Mouse (Mus musculus): ENCODE results near the gene Serpina3b.
"Not testable (repeated sequence)": the region's sequence is repeated elsewhere in the genome, so short reads cannot be mapped to it uniquely, and the experiment has no call there.

Gene Serpina3b

DNA sequence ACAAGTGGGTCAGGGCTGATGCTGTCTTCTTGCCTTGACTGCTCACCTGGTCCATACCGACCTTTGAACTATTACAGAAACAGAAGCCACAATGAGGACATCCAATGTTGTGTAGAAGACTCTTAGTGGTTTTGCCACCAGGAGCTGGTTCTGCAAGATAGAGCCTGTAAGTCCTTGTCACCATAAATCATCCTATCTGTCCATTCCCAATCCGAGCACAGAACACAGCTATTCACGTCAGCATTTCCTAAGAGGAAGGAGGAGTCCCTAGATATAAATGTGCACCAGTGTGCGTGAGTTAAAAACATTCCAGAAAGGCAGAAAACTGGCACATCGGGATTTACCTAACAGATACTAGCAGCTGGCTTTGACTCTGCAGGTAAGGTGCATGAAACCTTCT lies at the start of gene Serpina3b:
Gene Serpina3b, plus strand, starts transcription at position 301 of the 400 bp plus-strand sequence.
- DNase-seq: no peak

DNA sequence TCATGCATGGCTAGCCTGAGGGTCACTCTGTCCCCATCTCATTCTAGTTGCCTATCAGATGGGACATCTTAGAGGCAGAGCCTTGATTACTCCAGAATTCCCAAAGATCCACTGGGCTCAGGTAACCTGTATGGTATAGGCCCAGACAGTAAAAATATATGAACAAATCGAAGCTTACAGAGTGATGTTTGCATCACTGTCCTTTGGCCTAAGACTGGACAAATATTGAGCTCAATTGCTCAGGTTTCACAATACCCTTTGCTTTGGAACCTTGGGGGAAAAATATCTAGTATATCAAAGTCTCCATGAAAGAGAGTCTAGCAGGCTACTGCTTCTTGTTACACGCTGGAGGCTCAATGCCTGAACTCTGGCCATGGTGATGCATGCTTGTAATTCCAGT lies 37.7 kb upstream of the Serpina3b start:
- DNase-seq: no peak

DNA sequence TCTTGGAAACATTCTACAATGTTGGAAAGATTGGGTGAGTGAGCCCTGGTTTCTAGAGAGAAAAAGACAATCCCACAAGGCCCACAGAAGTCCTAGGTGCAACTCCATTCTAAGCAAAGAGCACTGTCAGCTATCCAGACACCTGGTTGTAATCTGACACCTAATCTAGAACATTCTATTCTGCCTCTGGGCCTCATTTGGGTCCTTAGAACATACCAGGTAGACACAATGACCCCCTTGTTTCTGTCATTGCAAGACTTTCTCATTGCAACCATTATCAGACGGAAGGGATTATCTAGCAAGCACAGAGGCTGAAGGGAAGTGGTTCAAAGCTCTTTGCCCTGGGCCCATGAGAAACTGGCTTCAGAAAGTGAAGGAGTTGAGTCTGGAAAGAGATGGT lies 36.5 kb upstream of the Serpina3b start:
- no peak for DNase-seq

DNA sequence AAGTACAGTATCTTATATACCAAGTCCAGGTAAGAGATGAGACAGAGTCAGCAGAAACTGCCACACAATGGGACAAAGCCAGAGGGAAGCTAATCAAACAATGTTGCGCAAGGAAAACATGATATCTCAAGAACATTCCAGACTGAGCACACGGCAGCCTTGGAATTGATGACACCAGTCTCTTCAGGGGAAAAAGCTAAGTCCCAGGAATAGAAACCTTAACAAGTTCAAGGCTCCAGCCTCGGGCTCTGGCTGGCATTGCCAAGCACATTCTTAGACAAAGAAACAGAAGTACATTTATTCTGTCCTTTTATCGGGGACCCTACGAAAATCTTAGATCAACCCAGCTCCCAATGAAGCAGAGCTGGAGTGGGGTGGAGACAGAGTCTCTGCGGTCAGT lies 27.0 kb upstream of the Serpina3b start, which contains the start of gene Serpina5:
Gene Serpina5, plus strand, starts transcription at position 346 of the 400 bp plus-strand sequence.
- no peak for DNase-seq

DNA sequence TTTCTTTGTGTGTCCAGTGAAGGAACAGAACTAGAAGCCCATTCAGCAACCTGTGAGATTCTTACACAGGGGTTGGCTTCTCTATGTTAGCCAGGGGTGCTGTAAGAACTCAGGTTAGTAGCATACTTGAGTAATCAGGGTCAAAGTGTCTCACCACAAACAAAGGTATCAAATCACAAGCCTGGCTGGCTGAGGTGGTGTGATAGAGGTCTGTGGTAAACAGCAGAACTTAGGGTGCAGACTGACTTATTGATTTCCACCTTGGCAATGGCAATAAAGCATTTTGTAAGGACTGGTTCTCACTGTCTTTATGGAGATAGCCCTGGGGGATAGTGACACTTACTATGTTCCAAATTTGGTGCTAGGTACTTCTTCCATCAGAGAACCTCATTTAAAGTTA lies 21.9 kb upstream of the Serpina3b start:
- no peak for DNase-seq

DNA sequence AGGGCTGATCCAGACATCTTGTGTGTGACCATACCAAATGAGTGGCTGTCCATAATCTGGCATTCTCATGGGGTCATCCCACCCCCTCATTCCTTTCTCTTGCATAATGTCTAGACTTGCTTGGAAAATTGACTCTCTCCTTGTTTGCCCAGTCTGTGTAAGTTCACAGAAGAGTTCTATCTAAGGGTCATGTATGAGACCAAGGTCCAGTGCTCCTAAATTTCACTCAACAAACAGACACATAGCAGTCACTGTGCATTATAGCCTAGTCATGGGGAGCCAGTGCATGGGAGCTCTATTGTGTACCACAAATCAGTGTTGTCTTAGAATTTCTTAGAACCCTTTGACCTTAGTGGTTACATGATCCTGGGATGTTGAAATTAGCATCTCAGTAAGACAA lies 20.9 kb upstream of the Serpina3b start:
- DNase-seq: no peak

DNA sequence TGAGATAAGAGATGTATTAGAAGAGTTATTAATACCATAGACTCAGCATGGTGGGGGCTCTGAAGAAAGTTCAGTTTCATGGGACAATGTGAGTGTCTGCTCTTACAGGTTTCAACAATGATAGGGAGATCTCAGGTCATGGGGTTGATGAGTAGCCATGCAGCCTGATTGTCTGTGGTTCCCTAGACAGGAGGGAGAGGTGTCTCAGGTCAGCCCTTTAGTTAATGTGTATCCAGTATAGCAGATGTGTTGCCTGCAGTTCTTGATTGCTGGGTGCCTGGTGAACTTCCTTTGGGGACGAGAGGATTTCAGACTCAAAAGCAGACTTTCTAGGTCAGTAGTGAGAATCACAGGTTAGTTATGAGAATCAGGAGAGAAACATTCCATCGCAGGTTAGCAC lies 19.3 kb upstream of the Serpina3b start:
- DNase-seq: peak; percentile 47 to 65

DNA sequence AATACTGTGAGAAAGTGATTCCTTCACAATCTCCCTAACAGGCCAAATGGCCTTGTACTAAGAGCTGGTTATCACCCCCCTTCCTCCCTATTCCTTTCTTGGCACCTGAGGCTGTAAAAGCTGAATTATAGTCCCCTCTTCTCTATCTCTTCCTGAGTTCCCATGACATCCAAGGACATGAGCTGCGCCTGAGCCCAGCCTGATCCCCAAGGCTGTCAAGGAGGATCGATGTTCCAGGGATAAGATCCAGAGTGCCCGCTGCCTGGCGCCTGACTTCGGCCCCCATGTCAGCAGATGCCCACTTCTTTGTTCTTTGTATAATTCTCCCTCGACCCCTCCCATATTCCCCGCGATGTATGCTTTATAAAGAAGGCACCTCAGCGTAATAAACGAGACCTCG lies 15.5 kb upstream of the Serpina3b start, which contains the start of gene Serpina3a:
Gene Serpina3a, plus strand, starts transcription at position 392 of the 400 bp plus-strand sequence.
- not testable (repeated sequence) for DNase-seq

DNA sequence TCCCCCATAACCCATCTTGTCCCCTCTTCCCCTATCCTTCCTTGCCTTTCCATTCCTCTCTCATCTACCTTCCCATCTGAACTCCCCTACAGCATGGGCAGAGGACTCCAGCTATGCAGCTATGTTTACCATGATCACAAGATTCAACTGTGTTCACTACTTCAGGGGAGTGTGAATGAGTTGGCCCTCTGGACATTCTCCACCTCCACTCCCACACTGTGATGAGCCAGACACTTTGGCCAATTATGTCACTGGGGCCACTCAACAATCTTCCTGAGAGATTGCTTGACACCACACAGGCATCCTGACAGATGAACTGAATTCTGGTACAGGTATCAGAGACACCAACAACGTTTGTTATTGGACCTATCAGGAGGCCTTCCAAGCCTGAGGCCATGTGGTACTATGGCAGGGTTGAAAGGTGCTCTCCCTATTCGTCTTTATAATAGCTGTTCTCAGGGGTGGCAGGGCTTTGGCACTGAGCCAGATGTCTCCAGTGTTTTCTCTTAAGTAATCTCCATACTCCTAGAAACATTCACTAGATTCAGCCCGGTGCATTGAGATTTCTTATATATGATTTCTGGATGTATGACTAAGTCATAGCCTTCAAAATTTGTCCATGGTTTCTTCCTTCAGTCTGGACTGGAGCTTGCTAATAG lies 12.7 kb upstream of the Serpina3b start:
- no peak for DNase-seq

DNA sequence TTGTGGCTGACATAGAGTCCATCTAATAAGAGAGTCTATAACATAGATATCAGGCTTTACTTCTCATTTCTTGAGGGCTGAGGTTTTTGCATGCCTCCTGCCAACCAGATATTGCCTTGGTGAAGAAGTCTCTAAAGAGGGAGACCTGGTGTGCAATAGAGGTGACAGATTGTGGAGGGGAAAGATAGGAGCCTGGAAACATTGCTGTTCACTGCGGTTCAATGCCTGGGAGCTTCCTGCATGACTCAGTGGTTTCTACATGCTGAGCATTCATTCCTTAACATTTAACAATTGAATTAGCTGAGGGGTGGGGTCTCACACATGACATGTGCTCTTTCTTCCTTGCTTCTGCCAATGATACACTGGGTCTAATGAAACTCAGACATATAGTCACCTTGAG lies 4.7 kb upstream of the Serpina3b start:
- no peak for DNase-seq

DNA sequence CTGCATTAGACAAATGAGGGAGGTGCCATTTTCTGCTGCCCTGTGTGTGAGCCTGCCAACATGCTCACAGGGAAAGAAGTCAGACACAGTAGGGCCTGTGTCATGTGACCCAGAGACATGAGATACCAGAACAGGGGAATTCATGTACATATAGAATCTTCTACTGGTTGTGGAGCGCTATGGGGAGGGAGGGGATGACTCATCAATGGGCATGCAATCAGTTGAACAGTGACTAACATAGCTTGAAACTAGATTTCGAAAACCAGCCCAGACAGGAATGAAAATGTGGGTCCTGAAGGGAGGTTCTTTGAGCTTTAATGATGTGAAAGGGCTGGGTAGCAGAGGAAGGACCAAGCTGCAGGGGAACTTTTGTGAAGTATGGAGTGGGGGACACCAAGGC lies 3.8 kb upstream of the Serpina3b start:
- DNase-seq: no peak

DNA sequence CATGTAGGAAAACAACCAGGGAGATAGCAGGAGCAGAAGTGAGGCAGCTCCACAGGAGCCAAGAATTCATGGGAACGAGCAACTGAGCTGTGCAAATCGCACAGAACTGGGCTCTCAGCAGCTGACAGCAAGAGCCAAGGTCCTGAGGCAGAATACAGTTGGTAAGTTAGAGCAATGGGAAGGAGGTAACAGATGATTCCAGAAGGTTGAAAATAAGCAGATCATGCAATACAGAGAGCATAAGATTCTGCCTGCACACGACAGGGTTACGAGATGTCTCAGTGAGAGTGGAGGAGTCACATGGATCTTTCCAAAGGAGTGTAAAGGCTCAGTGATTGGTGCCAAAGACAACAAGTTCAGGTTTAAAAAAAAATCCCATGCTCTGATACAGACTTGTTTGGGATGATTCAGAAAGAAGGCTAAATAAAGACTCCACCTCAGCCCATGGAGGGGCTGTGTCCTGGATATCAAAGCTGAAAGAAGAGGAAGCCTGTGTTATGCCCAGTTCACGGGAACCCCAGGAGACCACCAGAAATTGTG lies 2.7 kb upstream of the Serpina3b start:
- no peak for DNase-seq

DNA sequence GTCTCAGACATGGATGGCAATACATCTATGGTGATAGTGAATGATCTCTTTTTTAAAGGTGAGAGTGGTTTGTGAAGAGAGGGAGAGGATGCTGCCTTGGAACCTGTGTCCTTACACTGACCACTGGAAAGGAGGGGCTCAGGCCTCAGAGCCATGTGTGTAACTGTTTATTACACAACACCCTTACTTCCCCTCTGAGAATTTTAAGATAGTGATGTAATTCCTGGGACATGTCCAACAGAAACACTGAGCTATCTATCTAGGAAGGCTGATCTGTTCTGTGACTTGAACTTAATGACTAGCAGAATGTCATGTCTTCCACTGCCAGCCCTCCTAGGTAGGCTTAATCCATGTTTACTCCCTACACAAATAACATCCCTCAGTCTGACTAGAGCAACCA lies 3.2 kb downstream of the Serpina3b start:
- no peak for DNase-seq

DNA sequence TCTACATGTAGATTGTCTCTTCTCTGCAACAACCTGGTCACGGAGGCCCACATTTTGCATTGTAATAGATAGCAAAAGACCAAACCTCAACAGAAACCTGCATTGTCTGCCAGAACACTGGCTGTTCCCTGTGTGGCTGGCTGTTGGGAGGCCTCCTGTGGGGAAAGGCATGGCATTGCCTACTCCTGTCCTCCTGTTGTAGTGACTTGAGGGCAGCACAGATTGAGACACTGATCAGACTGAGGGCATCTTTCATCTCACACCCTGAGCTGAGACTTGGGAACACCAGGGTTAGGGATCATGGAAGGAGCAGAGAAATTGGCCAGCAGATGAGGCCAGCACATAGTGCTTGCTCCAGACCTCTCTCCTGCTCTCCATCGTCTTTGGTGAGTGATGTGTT lies 10.4 kb downstream of the Serpina3b start:
- no peak for DNase-seq

DNA sequence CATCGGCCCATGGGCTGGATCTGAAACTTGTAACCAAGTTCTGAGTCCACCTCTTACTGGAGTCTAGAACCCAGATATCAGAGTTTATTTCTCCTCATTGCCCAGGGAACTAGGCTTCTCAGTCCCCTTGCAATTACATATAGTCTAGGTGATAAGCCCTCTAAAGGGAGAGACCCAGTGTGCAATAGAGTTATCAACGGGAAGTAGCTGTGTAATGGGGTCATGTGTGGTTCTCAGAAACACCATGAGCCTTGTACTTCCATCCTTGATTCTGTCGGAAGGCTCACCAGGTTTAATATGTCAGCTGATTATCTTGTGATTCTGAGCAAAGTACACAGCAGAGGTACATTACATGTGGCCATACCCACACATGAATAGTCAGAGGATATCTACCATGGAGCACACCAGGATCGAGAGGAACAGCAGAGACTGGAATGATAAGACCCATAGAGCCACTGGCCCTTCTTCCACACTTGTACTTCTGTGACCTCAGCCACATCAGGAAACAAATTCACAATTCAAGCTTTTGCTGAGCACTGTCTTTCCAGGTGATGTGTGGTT lies 12.8 kb downstream of the Serpina3b start:
- no peak for DNase-seq

DNA sequence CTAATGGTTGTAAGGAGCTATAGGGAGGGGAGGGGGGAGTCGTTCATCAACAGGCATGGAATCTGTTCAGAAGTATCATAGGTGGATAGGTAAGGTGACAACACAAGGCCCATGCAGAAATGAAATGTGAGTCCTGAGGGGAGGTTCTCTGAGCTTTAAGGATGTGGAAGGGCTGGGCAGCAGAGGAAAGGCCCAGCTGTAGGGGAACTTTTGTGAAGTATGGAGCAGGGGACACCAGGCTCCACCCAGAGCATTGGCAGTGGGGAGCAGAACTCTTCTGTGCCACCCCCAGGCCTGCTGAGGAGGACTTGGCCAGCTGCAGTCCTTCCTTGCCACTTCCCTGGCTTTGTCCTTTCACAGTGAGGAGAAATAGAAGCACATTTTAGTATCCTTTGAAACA lies 13.7 kb downstream of the Serpina3b start:
- DNase-seq: no peak

DNA sequence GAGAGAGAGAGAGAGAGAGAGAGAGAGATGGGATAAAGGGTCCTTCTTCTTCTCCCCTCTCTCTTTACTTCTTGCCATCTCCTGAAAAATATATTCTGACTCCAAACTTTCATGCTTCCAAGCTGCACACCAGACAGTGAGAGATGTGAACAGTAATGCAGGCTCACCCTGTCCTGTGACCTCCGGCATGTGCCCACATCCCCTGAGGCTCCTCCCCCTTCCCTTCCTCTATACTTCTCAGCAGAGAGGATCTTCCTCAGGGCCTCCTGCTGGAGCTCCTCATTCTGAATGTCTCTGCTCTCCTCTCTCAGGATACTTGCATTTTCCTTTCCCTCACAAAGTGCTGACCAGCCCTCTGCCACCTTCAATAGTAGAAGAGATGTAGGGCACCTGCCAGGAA lies 14.6 kb downstream of the Serpina3b start:
- no peak for DNase-seq

DNA sequence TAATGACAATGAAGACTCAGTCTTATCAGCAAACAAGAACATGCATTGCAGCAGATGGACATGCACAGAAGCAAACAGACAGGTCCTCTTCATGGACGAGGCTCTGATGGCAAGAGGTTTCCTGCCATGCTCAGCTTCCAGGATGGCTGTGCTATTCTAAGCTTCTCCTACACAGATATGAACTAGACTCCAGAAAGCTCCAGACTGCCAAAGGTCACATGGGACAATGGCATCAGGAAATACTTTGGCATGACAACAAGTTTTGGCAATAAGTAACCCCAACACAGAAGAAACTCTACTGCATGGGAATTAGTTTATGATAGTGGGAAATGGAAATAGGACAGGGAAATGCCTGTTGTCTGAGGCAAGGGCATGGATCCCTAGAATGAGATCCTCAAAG lies 15.5 kb downstream of the Serpina3b start:
- peak; percentile 20 for DNase-seq

DNA sequence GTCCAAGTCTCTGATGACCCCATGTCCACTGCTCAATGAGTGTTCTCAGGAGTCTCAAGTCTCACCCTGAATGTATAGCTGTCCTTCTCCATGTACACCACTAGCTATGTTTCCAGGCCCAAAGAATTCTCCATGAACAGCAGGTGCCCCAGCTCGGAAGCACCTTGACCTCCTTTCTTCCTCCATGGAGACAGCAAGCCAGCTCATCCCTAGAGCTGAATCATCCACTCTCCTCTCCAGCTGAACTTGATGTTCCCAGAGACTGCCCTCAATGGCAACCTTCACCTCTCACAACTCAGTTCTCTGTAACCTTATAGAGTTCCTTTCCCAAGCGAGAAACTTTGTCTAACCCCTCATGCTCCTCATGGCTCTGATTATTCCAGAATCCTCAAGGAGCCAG lies 17.8 kb downstream of the Serpina3b start:
- DNase-seq: no peak

DNA sequence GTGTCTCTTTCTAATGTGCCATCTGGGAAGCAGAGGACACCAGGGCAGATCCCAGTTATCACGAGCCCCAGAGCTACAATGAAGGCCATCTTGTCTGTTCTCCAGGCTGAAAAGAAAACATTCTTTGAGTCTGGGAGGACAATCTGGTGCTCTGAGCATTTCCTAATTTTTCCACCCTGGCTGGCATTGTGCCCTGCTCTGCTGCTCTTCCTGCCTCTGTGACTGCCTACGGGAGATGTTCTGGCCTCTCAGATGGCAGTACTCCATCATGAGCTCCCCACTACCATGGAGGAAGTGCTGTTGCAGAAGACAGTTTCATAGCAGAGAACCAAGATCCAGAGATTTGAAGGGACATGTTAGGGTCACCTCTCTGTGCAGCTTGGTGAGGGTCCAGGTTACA lies 24.2 kb downstream of the Serpina3b start:
- DNase-seq: no peak

DNA sequence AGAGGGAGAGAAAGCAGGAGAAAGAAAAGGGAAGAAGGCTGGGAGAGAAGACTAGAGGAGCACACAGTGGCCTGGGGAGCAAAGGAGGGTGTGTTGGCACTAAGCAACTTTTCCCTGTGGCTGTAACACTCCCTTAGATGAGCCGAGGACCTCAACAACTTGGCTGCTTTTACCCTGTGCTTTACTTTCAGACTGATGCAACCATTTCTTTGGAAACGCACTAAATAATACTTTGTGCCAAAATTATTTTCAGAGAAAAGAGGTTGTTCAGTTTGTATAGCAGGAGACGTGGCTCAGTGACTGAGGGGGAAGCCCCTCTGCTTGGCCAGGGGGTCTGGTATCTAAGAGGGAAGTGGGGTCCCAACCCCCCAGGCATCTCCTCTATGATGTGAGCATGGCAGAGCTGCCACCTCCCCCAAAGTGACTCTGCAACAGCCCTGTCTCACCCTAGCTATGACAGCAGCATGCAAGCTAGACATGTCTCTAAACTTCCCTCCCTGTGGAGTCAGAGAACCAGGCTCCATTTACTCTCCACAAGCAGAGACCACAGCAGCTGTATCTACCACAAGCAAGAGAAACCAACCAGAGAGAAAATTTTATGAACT lies 25.3 kb downstream of the Serpina3b start:
- DNase-seq: no peak

DNA sequence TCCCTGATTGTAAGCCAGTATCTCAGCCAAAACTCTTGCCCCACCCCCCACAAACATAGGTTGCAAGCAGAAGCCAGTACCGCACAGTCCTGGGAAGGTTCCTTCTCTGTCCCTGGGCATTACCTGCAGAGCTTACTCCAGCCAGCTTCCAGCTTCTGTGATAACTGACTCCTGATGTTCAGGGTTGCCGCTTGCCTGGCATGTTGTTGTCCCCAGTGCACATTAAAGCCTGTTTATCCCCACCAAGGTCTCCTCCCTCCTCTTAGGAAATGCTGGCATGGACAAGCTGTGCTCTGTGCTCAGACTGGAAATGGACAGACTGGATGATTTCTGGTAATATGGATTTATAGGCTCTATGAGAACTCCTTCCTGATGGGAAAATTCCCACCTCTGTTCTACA lies 25.9 kb downstream of the Serpina3b start, which contains the start of gene Serpina3c:
Gene Serpina3c, minus strand, starts transcription at position 215 of the 400 bp plus-strand sequence.
- no peak for DNase-seq

DNA sequence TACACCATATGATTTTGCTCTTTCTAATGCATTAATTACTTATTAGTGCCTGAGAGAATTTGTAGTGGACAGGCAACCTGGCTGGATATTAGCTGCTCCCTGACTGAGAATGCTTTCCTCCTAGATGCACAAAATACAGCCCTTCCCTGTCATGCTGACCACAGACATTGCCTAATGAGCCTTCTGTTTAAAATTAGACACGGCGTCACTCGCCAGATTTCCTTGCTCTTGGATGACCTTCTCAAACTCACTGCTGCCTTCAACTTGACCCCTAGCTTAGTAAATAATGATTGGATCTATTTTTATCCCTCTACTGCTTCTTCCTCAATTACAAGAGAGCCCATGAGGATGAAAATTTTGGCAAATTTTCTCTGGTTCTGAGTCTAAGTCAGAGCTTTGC lies 47.0 kb downstream of the Serpina3b start:
- peak; percentile 23 to 30 for DNase-seq

DNA sequence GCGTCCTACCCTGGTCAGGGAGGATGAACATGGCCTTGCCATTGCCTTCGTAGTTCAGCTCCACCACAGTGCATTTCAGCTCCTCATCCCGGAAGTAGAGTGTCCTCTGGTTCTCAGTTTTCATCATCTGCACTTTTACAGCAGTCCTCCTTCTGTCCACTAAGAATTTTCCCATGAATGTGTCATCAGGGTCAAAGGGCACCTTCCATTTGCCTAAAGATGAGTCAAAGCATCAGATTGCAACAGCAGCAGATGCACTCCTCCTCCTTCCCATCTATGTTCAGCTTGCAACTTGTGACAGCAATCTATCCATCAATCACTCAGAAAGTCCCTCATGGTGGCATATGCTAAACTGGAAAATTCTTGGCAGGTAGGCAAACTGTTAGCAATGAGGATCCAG lies 47.8 kb downstream of the Serpina3b start:
- no peak for DNase-seq

All from kidney, adult 8-10 months (tissue).